Mouse (Mus musculus) T-cell, adult 2 months (primary cell): ENCODE measurements around the gene 1700030K09Rik.
A peak's percentile ranks its signal among the peaks of the same experiment; 100 is the strongest.

Source experiments
- DNase-seq: peaks from one replicate; pipeline ENCODE4 v3.0.0; 2022; ENCODE audit warnings: low spot score

Gene 1700030K09Rik

DNA sequence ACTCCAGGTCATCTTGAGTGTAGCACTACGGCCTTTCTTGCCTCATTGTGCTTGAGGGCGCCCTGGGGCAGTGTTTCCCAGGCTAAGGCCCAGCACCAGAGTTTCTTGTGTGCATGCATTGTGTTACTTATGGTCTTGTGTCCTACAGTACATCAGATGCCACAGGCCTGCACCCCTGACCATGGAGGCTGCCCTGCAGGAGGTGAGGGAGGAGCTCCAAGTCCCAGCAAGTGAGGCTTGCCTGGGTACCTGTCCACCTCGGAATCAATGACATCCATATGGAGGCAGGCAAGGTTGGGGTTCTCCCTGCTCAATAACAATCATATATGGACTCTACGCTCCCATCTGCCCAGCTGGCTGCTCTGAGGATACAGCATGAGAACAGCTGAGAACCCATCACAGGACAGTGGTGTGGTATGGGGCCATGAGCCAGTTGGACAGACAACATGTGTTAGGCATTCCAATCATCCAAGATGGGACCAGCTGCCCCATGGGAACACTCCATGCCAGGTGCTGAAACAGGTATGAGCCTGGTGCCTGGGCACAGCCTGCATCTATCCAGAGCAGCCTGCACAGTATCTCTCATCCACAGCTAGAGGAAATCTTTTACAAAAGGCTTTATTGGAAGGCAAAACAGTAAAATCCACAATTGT, 16.3 kb downstream of the 1700030K09Rik start:
- no peak for DNase-seq

DNA sequence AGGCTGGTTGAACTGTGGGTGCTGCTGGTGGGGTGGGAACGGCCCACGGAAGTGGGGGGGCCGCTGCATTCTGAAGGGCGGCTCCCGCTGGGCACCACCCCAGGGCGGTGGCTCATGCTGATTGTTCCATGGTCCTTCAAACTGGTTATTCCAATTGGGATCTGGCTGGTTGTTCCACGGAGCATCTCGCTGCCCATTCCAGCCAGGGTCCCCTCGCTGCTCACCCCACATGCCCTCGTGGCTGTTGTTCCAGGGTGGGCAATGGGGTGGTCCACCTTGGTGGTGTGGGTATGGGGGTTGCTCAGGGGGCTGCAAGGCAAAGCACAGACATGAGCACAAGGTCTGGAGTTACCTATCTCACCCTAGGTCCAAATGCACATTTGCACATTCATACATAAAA, 20.5 kb downstream of the 1700030K09Rik start:
- no peak for DNase-seq

DNA sequence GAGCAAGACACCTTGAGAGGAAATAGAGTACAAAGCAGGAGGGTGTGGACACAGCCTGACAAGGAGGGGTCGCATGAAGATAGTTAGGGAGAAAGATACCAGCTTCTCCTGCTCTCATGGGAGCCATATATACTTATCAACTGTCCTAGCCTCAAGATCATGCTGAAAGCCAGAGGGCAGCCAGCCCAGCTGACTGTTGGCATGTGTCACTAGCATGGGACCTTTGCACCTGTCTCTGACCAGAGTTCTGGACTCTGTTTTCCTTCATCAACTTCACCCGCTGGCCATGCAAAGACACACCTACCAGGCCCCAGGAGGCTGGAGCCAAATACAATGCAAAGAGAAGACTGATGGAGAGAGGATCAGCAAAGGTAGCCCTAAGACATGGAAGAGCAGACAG, 25.6 kb downstream of the 1700030K09Rik start:
- DNase-seq = no peak

DNA sequence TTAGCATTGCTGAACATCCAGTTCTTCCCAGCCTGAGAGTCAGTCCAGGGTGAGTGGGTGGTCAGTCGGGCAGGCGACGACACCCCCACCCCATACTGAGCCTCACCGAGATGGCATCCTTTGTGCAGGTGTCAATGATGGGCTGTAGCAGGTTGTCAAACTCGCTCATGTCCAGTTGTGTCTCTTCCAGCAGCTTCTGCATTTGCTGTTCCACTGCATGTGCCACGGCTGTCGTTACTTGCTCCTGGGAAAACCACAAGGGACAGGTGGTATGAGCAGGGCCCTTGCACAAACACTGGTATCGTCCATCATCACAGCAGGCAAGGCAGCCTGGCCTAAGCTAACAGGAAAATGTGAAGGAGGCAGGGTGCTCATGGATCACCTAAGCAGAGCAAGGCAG, 26.3 kb downstream of the 1700030K09Rik start:
- no peak for DNase-seq

GRCm38 (mm10) chr8:72470684-72471083, 27.0 kb downstream of the 1700030K09Rik start:
- no peak for DNase-seq

- DNase-seq = peak; percentile 99
Measured at GRCm38 (mm10) chr8:72474826-72475546, 31.3 kb downstream of the 1700030K09Rik start, which contains the start of gene Cherp. TSS of gene Cherp (minus strand) at chr8:72475226.

DNA sequence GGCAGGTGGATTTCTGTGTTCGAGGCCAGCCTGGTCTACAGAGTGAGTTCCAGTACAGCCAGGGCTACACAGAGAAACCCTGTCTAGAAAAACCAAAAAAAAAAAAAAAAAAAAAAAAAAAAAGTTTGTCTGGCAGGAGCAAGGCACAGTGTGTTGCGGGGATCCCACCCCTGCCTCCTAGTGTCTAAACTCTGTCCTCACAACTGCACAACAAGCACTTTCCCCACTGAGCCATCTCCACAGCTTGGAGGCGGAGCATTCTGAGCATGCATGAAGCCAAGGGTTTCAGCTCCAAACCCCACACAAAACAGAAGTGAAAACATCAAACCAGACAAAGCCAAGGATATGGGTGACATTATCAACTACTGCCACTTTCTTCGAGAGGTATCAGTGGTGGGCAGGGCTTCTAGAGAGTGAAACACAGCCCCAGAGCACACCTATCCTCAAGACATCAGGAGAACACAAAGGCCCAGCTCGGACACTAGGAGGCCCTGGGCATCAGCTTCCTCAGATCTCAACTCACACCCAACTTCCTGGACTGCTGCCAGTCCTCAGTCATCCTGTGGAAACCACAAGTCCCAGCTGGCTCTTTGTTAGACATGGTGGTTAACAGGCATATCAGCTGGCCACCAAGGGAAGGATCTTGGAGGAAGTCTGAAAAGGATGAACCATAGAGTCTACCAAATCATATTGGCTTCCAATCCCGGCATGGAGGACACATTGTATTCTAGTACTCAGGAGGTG, 41.9 kb downstream of the 1700030K09Rik start:
- DNase-seq = no peak

DNA sequence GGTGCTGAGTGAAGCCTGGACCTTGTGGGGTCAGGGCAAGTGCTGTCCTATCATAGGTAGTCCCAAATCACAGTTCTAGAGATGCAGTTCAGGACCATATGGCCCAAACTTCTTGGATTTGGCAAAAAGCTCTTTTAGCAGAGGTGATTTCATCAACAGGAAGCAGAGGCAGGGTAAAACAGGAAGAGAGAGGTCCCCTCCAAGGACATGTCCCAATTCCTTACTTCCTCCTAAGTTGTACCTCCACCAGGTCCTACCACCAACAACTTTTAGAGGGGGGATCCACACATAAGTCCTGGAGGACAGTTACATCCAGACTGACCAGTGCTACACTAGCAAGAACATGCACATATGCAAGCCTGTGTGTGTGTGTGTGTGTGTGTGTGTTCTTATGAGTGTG, 43.3 kb downstream of the 1700030K09Rik start:
- no peak for DNase-seq

DNA sequence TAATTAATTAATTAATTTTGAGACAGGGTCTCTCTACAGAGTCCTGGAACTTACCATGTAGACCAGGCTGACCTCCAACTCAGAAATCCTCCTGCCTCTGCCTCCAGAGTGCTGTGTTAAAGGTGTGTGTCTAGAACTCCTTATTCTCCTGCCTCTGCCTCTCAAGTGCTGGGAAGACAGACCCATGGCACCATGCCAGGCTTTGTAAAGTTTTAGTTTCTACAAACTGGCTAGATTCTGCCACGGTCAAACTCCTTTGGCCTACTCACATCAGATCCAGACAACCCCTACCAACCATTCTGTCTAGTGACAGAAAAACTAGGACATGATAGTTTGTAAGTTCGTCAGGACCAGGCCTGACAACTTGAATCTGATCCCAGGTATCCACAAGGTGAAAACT, 47.3 kb downstream of the 1700030K09Rik start:
- DNase-seq = no peak

- DNase-seq = peak; percentile 64
Measured at GRCm38 (mm10) chr8:72491680-72492621, 48.3 kb downstream of the 1700030K09Rik start, which contains the start of gene Slc35e1. TSS of gene Slc35e1 (minus strand) at chr8:72492614.

GRCm38 (mm10) chr8:72492622-72493081, 49.0 kb downstream of the 1700030K09Rik start:
- DNase-seq = peak; percentile 100

DNA sequence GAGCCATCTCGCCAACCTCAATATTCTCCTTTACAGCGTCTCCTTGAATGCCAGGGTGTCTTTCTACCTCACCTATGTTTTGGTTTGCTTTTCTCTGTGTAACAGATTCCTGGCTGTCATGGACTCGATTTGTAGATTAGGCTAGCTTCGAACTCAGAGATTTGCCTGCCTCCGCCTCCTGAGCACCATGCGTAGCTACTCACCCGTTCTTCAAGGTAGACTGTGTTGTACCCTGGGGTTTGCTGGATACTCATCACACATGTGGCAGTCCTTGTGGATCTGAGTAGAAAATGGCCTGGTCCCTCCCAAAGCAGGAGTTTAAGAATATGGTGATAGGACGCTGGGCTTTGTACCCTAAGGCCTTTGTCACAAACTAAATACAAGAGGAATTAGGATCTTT, 49.7 kb downstream of the 1700030K09Rik start:
- no peak for DNase-seq

DNA sequence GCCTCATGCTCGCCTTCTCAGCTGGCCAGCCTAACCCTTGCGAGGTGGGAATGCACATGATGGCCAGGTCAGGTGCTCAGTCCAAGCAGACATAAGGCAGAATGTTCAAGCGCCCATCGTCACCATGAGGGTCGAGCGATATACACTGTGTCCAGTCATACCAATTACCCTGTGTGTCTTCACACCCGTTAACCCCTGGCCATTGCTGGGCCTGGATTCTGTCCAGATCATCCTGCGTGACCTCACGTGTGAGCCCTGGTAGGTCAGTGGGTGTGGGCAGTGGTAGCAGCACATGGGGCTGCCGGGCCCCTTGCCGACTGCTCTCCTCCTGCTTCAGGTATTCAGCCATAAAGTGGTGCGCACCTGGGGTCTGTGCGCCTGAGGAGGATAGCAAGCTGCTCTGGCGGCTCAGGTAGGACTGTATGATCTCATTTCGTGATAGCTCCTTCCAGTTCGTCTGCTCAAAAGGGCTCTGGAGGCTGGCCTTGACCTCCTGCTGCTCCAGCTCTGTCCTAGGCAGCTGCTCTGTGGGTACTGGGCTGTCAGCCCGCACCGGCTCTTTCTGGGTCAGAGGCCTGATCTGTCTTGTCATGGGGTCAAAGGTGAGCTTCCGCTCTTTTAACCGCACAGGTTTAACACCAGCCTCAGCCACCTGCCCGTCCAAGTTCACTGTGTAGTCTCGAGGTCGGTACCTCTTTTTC, 51.9 kb downstream of the 1700030K09Rik start:
- no peak for DNase-seq

DNA sequence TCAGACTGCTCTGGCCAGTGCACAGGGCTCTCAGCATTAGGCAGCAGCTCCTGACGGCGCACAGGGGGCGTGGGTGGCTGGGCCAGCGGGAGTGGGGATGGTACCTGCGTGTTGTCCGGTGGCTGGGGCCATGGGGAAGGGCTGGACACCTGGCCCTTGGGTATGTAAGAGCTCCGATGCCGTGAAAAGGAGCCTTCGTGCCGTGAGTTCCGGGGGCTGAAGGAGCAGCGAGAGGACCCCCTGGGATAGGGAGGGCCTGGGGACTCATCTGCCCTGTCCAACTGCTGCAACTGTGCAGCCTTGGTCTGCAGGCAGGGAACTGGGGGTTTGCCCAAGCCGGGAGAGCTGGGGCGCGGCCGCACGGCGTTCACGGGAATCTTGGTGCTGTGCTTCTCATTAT, 52.5 kb downstream of the 1700030K09Rik start:
- no peak for DNase-seq

GRCm38 (mm10) chr8:72497911-72498310, 54.2 kb downstream of the 1700030K09Rik start:
- no peak for DNase-seq

- no peak for DNase-seq
Measured at GRCm38 (mm10) chr8:72498527-72498926, 54.8 kb downstream of the 1700030K09Rik start.

- DNase-seq = no peak
Measured at GRCm38 (mm10) chr8:72499521-72500284, 56.0 kb downstream of the 1700030K09Rik start.

DNA sequence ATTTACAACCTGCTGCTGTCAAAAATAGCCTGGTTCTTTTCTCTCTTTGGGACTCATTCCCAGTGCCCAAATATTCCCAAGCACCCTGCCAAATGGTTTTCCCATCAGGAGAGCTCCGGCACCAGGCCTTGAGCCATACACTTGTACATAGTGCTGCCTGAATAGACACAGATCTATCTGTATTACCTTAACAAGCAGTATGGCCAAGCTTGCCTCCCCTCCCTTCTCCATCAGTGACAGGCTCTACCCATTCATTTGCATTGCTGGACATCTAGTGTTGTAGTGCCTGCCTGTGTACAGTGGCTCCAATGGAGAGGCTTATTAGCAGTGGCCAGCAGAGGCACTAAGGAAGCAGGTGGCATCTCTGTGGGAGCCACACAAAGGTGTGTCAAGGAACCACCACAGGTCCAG, 56.8 kb downstream of the 1700030K09Rik start:
- DNase-seq = no peak

- no peak for DNase-seq
Measured at GRCm38 (mm10) chr8:72504137-72504536, 60.5 kb downstream of the 1700030K09Rik start.

DNA sequence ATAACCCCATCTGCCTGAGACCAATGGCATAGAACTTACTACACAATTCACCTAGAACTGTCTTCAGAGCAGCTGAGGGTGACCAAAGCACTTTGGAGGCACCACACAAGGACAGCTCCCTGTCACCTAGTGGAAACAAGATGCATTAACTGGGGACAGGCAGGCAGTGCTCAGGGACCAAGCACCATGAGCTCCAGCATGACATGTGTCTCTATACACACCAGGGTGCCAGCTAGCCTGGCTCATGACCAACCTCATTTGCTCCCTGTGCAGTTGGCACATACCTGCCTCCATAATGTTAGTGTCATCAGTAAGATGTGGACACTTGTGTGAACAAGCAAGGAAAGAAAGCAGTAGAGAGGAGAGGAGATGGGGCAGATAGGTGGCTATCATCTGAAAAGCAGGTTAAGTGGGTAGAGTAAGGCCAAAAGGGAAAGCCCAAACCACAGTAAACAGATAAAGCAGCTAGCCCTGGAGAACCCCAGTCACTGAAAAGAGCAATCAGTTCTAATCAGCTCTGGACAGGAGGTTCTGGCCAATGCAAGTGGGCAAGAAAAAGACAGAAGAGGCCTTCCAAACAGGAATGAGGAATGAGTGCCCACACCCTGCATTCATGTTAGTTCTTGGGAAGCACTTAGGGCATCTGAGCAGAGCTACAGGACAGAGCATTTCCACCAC, 61.1 kb downstream of the 1700030K09Rik start:
- no peak for DNase-seq
